Mouse (Mus musculus) limb, embryonic 14.5 days (tissue): ENCODE measurements around the gene Ppm1b. TPM values are rescaled to one million over a fixed set of nuclear protein-coding genes. Genes with fewer than 3 reads are reported as not detected.

Experiments
- ATAC-seq: fragments of 200-750 bp; cut with Nextera tagmentation; 2 replicates; pipeline ENCODE4 v1.8.0; 2017; ENCODE audit warnings: low read depth, moderate number of reproducible peaks, moderate TSS enrichment; ENCODE audit not compliant: low FRiP score
- DNase-seq: peaks from one replicate; pipeline ENCODE4 v3.0.0-alpha.2; 2015; ENCODE audit warnings: low spot score
- H3K27ac ChIP-seq: fragments of 300-500 bp; sonication (generic); replicated peaks from 2 replicates; pipeline ENCODE4 v1.5.1; 2014; ENCODE audit warnings: low read depth, mild to moderate bottlenecking, low read length, moderate library complexity, mixed read lengths
- H3K27me3 ChIP-seq: fragments of 300-500 bp; sonication (generic); 2 replicates; pipeline ENCODE4 v1.6.1; 2014; ENCODE audit warnings: low read length, mixed read lengths; ENCODE audit not compliant: control insufficient read depth, insufficient read depth
- H3K36me3 ChIP-seq: fragments of 300-500 bp; sonication (generic); 2 replicates; pipeline ENCODE4 v1.6.1; 2014; ENCODE audit warnings: mild to moderate bottlenecking, low read length, moderate library complexity, mixed read lengths; ENCODE audit not compliant: control insufficient read depth, insufficient read depth
- H3K4me1 ChIP-seq: fragments of 300-500 bp; sonication (generic); 2 replicates; pipeline ENCODE4 v1.6.1; 2014; ENCODE audit warnings: antibody characterized with exemption, low read length, mixed read lengths; ENCODE audit not compliant: control insufficient read depth, insufficient read depth
- H3K4me2 ChIP-seq: fragments of 300-500 bp; sonication (generic); replicated peaks from 2 replicates; pipeline ENCODE4 v1.6.1; 2014; ENCODE audit warnings: low read depth, mild to moderate bottlenecking, low read length, moderate library complexity; ENCODE audit not compliant: severe bottlenecking
- H3K4me3 ChIP-seq: fragments of 300-500 bp; sonication (generic); replicated peaks from 2 replicates; pipeline ENCODE4 v1.5.1; 2014; ENCODE audit warnings: low read length
- H3K9ac ChIP-seq: fragments of 300-500 bp; sonication (generic); 2 replicates; pipeline ENCODE4 v1.6.1; 2014; ENCODE audit warnings: mild to moderate bottlenecking, low read depth, low read length, moderate library complexity; ENCODE audit not compliant: severe bottlenecking
- H3K9me3 ChIP-seq: fragments of 300-500 bp; sonication (generic); 2 replicates; pipeline ENCODE4 v1.6.1; 2016; ENCODE audit warnings: low read length; ENCODE audit not compliant: control insufficient read depth
- POLR2A ChIP-seq: fragments of 200-500 bp; IDR thresholded peaks from 2 replicates; pipeline ENCODE4 v1.8.0; 2012; ENCODE audit warnings: inconsistent platforms, mild to moderate bottlenecking, moderate library complexity, borderline replicate concordance; ENCODE audit not compliant: insufficient read depth, insufficient read length; ENCODE audit errors: extremely low read depth
- WGBS: fragments of 180-500 bp; shearing (Covaris S2); extraction: QIAGEN DNeasy Blood & Tissue Kit; methylation state at CpG from one replicate; pipeline ENCODE4 v1.1.7; 2014; 5-methylcytosine and 5-hydroxymethylcytosine counted together
- polyA plus RNA-seq, 2 experiments: library from polyadenylated mRNA; depleted of rRNA in 1 of 2; stranded (reverse) in 1 of 2; unstranded in 1 of 2; fragments of >200 nt; fragmentation: Nextera tagmentation in 1 of 2; extraction: Ambion mirVana in 1 of 2; gene quantifications; 2 replicates each; pipeline versions ENCODE4 v1.2.1 to v1.2.3; 2012 to 2014

Gene Ppm1b
- polyA plus RNA-seq, 2 experiments, result 59.9 to 69.3 TPM

DNA sequence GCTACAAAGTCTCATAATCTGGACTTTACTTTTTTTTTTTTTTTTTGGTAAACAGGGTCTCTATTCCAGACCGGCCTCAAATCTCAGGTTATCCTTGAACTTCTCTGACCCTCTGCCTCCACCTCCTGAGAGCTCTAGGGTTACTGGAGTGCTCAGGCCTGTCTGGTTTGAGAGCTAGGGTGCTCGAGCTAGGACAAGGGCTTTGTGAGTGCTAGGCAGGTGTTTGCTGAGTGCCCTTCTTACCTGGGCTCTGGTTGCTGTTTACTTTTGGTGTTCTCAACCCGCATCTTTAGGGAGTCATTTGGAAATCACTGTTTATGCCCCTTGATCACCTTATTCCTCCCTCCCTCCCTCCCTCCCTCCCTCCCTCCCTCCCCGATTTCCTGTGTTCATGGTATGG lies 5.5 kb downstream of the Ppm1b start:
- no peak overlapping the region for H3K9ac ChIP-seq
- 79% methylated on average over 4 of the region's 4 CpGs for WGBS
- peaks cover 14% of the 10 kb centered on the region for H3K4me1 ChIP-seq
- no peak for TF ChIP-seq POLR2A
- no peak overlapping the region for H3K27ac ChIP-seq
- H3K9me3 ChIP-seq, result no peaks in the 10 kb centered on the region
- H3K36me3 ChIP-seq, result 0 out of 2 replicates have a peak, but pooled peaks cover 3% of the 10 kb centered on the region
- H3K4me2 ChIP-seq, result no peak overlapping the region
- DNase-seq, result no peak
- no peaks in the 10 kb centered on the region for H3K27me3 ChIP-seq
- H3K4me3 ChIP-seq, result no peak overlapping the region
- no peak for ATAC-seq

- no peaks in the 10 kb centered on the region for H3K27me3 ChIP-seq
- no peak for ATAC-seq
- no peak overlapping the region for H3K27ac ChIP-seq
- no peaks in the 10 kb centered on the region for H3K9me3 ChIP-seq
- H3K9ac ChIP-seq, result no peak overlapping the region
- 94% methylated on average over 6 of the region's 6 CpGs for WGBS
- TF ChIP-seq POLR2A, result no peak
- H3K4me3 ChIP-seq, result no peak overlapping the region
- DNase-seq, result no peak
- 0 out of 2 replicates have a peak, but pooled peaks cover 3% of the 10 kb centered on the region for H3K36me3 ChIP-seq
- H3K4me2 ChIP-seq, result no peak overlapping the region
- H3K4me1 ChIP-seq, result peaks cover 14% of the 10 kb centered on the region
Observed at GRCm38 (mm10) chr17:84963651-84964050, 7.1 kb downstream of the Ppm1b start.

DNA sequence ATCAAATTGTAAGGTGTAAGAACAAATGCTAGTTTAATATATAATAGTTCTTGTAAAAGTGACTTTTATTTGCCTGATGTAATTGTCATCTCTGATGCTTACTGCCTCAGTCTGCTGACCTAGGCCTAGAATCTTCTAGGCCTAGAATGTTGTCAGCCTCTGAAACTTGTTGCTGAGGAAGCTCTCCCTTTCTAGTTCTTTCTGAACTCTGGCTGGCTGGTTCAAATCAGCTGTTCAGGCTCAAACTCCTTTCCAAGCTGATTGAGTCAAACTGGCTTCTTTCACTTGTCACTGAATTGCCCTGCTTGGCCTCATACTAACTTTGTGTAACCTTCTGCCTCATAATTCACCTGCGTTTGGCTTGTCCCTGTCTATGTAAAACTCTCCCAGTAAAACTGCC lies 9.7 kb downstream of the Ppm1b start:
- Histone ChIP-seq H3K4me1 (no peaks in the 10 kb centered on the region), H3K4me2 (no peak overlapping the region), H3K9ac (no peak overlapping the region), H3K9me3 (no peaks in the 10 kb centered on the region), H3K4me3 (no peak overlapping the region), H3K36me3 (0 out of 2 replicates have a peak, but pooled peaks cover 3% of the 10 kb centered on the region), H3K27ac (no peak overlapping the region), H3K27me3 (no peaks in the 10 kb centered on the region)
- ATAC-seq (no peak), DNase-seq (no peak)
- WGBS, result 90% methylated on average over 1 of the region's 1 CpGs
- no peak for TF ChIP-seq POLR2A

DNA sequence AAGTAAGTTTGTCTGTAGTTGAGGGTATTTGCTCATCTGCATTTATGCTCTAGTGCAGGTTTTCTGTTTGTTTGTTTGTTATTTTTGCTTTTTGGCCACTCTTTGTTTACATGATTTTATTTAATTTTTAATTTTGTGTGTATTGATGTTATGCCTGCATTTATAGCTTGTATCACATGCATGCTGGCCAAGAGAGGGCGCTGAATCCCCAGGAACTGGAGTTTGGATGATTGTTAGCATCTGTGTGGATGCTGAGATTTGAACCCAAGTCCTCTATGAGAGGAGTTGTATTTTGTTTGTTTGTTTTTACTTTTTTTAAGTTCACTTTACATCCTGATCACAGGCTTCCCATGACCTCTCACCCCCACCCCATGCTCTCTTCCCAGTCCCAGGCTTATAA lies 10.5 kb downstream of the Ppm1b start:
- 81% methylated on average over 1 of the region's 1 CpGs for WGBS
- Histone ChIP-seq H3K27ac (no peak overlapping the region), H3K4me2 (no peak overlapping the region), H3K4me1 (no peaks in the 10 kb centered on the region), H3K4me3 (no peak overlapping the region), H3K9me3 (no peaks in the 10 kb centered on the region), H3K9ac (no peak overlapping the region), H3K36me3 (0 out of 2 replicates have a peak, but pooled peaks cover 3% of the 10 kb centered on the region), H3K27me3 (no peaks in the 10 kb centered on the region)
- no peak for TF ChIP-seq POLR2A
- DNase-seq (no peak), ATAC-seq (no peak)

DNA sequence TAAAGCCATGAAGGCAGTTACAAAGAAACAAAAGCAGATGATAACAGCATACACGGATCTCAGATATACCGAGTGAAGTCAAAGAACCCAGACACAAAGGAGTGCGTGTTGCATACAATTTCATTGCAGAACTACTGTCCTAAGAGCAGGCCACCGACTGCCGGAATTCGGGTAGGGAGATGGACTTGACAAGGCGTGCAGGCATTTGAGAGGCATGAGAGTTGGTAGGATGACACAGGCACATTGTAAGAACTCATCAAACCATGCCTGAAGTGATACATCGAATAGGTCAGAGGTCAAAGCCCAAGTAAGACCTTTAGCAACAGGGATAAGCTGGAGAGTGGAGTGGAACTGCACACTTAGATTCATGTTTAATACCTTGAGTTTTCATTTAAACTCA lies 13.4 kb downstream of the Ppm1b start:
- Histone ChIP-seq H3K27me3 (no peaks in the 10 kb centered on the region), H3K4me1 (no peaks in the 10 kb centered on the region), H3K27ac (no peak overlapping the region), H3K4me3 (no peak overlapping the region), H3K9me3 (no peaks in the 10 kb centered on the region), H3K4me2 (no peak overlapping the region), H3K9ac (no peak overlapping the region), H3K36me3 (0 out of 2 replicates have a peak, but pooled peaks cover 3% of the 10 kb centered on the region)
- no peak for TF ChIP-seq POLR2A
- no peak for DNase-seq
- no peak for ATAC-seq
- WGBS, result 85% methylated on average over 8 of the region's 8 CpGs

GRCm38 (mm10) chr17:84981721-84982120 lies 25.2 kb downstream of the Ppm1b start:
- H3K36me3 ChIP-seq, result no peaks in the 10 kb centered on the region
- peaks cover 12% of the 10 kb centered on the region for H3K4me1 ChIP-seq
- H3K9ac ChIP-seq, result no peak overlapping the region
- no peaks in the 10 kb centered on the region for H3K27me3 ChIP-seq
- no peak overlapping the region for H3K4me2 ChIP-seq
- no peak for ATAC-seq
- no peak overlapping the region for H3K27ac ChIP-seq
- no peak for DNase-seq
- 100% methylated on average over 1 of the region's 1 CpGs for WGBS
- no peak for TF ChIP-seq POLR2A
- no peak overlapping the region for H3K4me3 ChIP-seq
- H3K9me3 ChIP-seq, result 0 out of 2 replicates have a peak, but pooled peaks cover under 1% of the 10 kb centered on the region
